Mouse (Mus musculus): ENCODE measurements around the gene Msto1. TPM values are rescaled to one million over a fixed set of nuclear protein-coding genes. Genes with fewer than 3 reads are reported as not detected.
"Not testable (repeated sequence)": the region's sequence is repeated elsewhere in the genome, so short reads cannot be mapped to it uniquely, and the experiment has no call there.

Msto1 gene
- polyA plus RNA-seq, 1 experiment = 30.9 TPM

- TF ChIP-seq POLR2A (IDR thresholded peaks at IDR 0.05; ENCODE audit: extremely low read depth, insufficient read depth, low read length) (no peak), CTCF (IDR thresholded peaks at IDR 0.05; ENCODE audit: extremely low read depth, insufficient read depth, low read length) (no peak)
- Histone ChIP-seq H3K4me3 (ENCODE audit: insufficient read depth, low read length) (no peak overlapping the region), H3K4me1 (ENCODE audit: control insufficient read depth, insufficient read depth, low read length) (no peaks in the 10 kb centered on the region; the same call in none of the 2 replicates), H3K27ac (ENCODE audit: insufficient read depth, low read length) (no peak overlapping the region)
These were observed 8.1 kb downstream of the Msto1 start for GRCm38 (mm10) chr3:88905741-88906140.

DNA sequence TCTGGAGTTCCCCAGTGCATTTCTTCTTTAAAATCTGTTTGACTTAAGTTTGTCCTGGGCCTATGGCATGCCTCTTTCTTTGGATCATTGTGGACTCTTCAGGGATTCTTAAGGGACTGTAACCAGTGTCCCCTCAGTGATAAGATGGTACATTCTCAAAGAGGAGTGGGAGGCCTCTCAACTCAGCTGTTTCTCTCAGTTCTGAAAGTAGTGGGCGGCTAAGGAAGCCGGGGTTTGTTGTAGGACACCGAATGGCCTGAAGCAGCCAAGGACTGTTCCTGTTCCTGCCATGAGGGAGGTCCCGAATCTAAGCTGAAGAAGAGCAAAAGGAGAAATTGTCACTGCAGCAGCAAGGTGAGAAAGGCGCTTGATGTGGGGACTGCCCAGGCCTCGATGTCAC lies 8.6 kb downstream of the Msto1 start:
- Histone ChIP-seq H3K27ac (ENCODE audit: insufficient read depth, low read length) (no peak overlapping the region), H3K4me1 (ENCODE audit: control insufficient read depth, insufficient read depth, low read length) (no peaks in the 10 kb centered on the region; the same call in none of the 2 replicates), H3K4me3 (ENCODE audit: insufficient read depth, low read length) (no peak overlapping the region)
- no peak for TF ChIP-seq POLR2A (IDR thresholded peaks at IDR 0.05; ENCODE audit: extremely low read depth, insufficient read depth, low read length)
- TF ChIP-seq CTCF (IDR thresholded peaks at IDR 0.05; ENCODE audit: extremely low read depth, insufficient read depth, low read length) = no peak

- Histone ChIP-seq H3K4me3 (ENCODE audit: insufficient read depth, low read length) (no peak overlapping the region), H3K4me1 (ENCODE audit: control insufficient read depth, insufficient read depth, low read length) (no peaks in the 10 kb centered on the region; the same call in none of the 2 replicates), H3K27ac (ENCODE audit: insufficient read depth, low read length) (no peak overlapping the region)
- TF ChIP-seq CTCF (IDR thresholded peaks at IDR 0.05; ENCODE audit: extremely low read depth, insufficient read depth, low read length) = no peak
- no peak for TF ChIP-seq POLR2A (IDR thresholded peaks at IDR 0.05; ENCODE audit: extremely low read depth, insufficient read depth, low read length)
These were observed 9.0 kb downstream of the Msto1 start for GRCm38 (mm10) chr3:88904803-88905202.

DNA sequence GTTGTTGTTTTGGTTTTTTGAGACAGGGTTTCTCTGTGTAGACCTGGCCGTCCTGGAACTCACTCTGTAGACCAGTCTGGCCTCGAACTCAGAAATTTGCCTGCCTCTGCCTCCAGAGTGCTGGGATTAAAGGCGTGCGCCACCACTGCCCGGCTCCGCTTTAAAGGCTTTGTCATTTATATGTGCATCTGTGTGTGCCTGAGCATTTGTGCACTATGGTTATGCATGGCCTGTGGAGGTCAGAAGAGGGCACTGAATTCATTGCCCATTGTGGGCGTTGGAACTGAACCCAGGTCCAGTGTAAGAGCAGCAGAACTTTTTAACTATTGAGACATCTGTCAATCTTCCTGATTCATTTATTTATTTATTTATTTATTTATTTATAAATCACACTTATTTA lies 20.8 kb downstream of the Msto1 start:
- not testable (repeated sequence) for H3K4me1 ChIP-seq (ENCODE audit: control insufficient read depth, insufficient read depth, low read length); H3K4me3 ChIP-seq (ENCODE audit: insufficient read depth, low read length); H3K27ac ChIP-seq (ENCODE audit: insufficient read depth, low read length)

GRCm38 (mm10) chr3:88882536-88882935 lies 31.3 kb downstream of the Msto1 start:
- H3K4me3 ChIP-seq (ENCODE audit: insufficient read depth, low read length); H3K27ac ChIP-seq (ENCODE audit: insufficient read depth, low read length): not testable (repeated sequence)

GRCm38 (mm10) chr3:88868449-88868848 lies 45.4 kb downstream of the Msto1 start:
- not testable (repeated sequence) for H3K4me1 ChIP-seq (ENCODE audit: control insufficient read depth, insufficient read depth, low read length); H3K27ac ChIP-seq (ENCODE audit: insufficient read depth, low read length); H3K4me3 ChIP-seq (ENCODE audit: insufficient read depth, low read length)

More at GRCm38 (mm10) chr3:88882536-88882935, 31.3 kb downstream of the Msto1 start:
- H3K4me1 ChIP-seq (ENCODE audit: control insufficient read depth, insufficient read depth, low read length) = not testable (repeated sequence)

DNA sequence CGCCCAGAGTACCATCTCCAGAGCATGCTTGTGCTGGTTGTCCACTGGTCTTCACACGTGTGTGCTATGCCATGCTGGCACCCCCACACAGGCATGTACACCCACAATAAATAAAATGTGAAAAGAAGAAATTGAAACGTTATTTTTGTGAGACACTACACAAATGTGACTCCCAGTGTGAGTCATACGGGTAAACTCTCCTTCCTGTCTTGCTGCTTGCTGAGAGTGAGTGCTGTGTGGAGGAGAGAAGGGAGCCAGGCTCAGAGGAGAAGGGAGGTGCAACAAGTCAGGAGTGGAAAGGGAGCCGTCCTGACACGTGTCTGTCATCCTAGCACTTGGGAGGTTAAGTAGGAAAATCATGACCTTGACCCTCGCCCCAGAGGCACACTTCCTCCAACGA lies 46.6 kb downstream of the Msto1 start:
- not testable (repeated sequence) for H3K4me3 ChIP-seq (ENCODE audit: insufficient read depth, low read length); H3K4me1 ChIP-seq (ENCODE audit: control insufficient read depth, insufficient read depth, low read length); H3K27ac ChIP-seq (ENCODE audit: insufficient read depth, low read length)

GRCm38 (mm10) chr3:88866735-88867134 lies 47.1 kb downstream of the Msto1 start:
- H3K4me1 ChIP-seq (ENCODE audit: control insufficient read depth, insufficient read depth, low read length); H3K4me3 ChIP-seq (ENCODE audit: insufficient read depth, low read length); H3K27ac ChIP-seq (ENCODE audit: insufficient read depth, low read length): not testable (repeated sequence)

- no peak for TF ChIP-seq CTCF (IDR thresholded peaks at IDR 0.05; ENCODE audit: extremely low read depth, insufficient read depth, low read length)
- no peak for TF ChIP-seq POLR2A (IDR thresholded peaks at IDR 0.05; ENCODE audit: extremely low read depth, insufficient read depth, low read length)
These were observed 51.7 kb downstream of the Msto1 start for GRCm38 (mm10) chr3:88862129-88862528.

GRCm38 (mm10) chr3:88855837-88856236 lies 58.0 kb downstream of the Msto1 start:
- H3K27ac ChIP-seq (ENCODE audit: insufficient read depth, low read length) = no peak overlapping the region
- peaks cover 2% of the 10 kb centered on the region; the same call in 1 of the 2 replicates for H3K4me1 ChIP-seq (ENCODE audit: control insufficient read depth, insufficient read depth, low read length)
- TF ChIP-seq POLR2A (IDR thresholded peaks at IDR 0.05; ENCODE audit: extremely low read depth, insufficient read depth, low read length) = no peak
- H3K4me3 ChIP-seq (ENCODE audit: insufficient read depth, low read length) = no peak overlapping the region

More at GRCm38 (mm10) chr3:88862129-88862528, 51.7 kb downstream of the Msto1 start:
- H3K27ac ChIP-seq (ENCODE audit: insufficient read depth, low read length) = no peak overlapping the region
- H3K4me3 ChIP-seq (ENCODE audit: insufficient read depth, low read length) = no peak overlapping the region
- H3K4me1 ChIP-seq (ENCODE audit: control insufficient read depth, insufficient read depth, low read length) = no peaks in the 10 kb centered on the region

Other genes with a start within 250 kb of the Msto1 start
- gene Khdc4, start 228.2 kb downstream of the Msto1 start, polyA plus RNA-seq (2012; rRNA removed) = 70.5 and 75.6 TPM in 2 replicates
- 58.7 and 63.6 TPM in 2 replicates for gene Rit1, start 197.2 kb downstream of the Msto1 start, polyA plus RNA-seq (2012; rRNA removed)
- gene Syt11, start 138.8 kb downstream of the Msto1 start, polyA plus RNA-seq (2012; rRNA removed) = 467 and 476 TPM in 2 replicates
- gene Gon4l, start 78.8 kb downstream of the Msto1 start, polyA plus RNA-seq (2012; rRNA removed) = 30.1 and 33.9 TPM in 2 replicates
- 32.6 and 32.8 TPM in 2 replicates for gene Ash1l, start 36.6 kb upstream of the Msto1 start, polyA plus RNA-seq (2012; rRNA removed)
- 135 and 136 TPM in 2 replicates for gene Dap3, start 37.2 kb upstream of the Msto1 start, polyA plus RNA-seq (2012; rRNA removed)
- gene Rusc1, start 179.3 kb upstream of the Msto1 start, polyA plus RNA-seq (2012; rRNA removed) = 199 and 214 TPM in 2 replicates
- gene Gm43738, start 187.1 kb upstream of the Msto1 start, polyA plus RNA-seq (2012; rRNA removed) = not detected in 2 replicates
- 94.9 and 107 TPM in 2 replicates for gene Fdps, start 188.0 kb upstream of the Msto1 start, polyA plus RNA-seq (2012; rRNA removed)
- 0.04 and 0.08 TPM in 2 replicates for gene Pklr, start 222.1 kb upstream of the Msto1 start, polyA plus RNA-seq (2012; rRNA removed)
- gene Hcn3, start 246.2 kb upstream of the Msto1 start, polyA plus RNA-seq (2012; rRNA removed) = 14.2 and 14.5 TPM in 2 replicates

All from cortical plate, adult 2 months (tissue).